Mouse (Mus musculus): ENCODE results near the gene Higd2a. TPM values are rescaled to one million over a fixed set of nuclear protein-coding genes. Genes with fewer than 3 reads are reported as not detected.

The Higd2a gene
- polyA plus RNA-seq, 1 experiment from 2014 or later: 144 TPM

- H3K4me1 ChIP-seq (replicated peaks; ENCODE audit: control insufficient read depth, insufficient read depth, low read length): 0 out of 2 replicates have a peak, but pooled peaks cover 3% of the 10 kb centered on the region
- H3K27ac ChIP-seq (ENCODE audit: low read depth, low read length): no peak overlapping the region
- H3K9ac ChIP-seq (ENCODE audit: low read length): no peak overlapping the region
- no peaks in the 10 kb centered on the region for H3K36me3 ChIP-seq (ENCODE audit: control insufficient read depth, insufficient read depth, low read length)
- H3K27me3 ChIP-seq (ENCODE audit: control insufficient read depth, insufficient read depth, low read length): no peaks in the 10 kb centered on the region
- no peak for DNase-seq (ENCODE audit: low spot score)
- 87% methylated on average over 8 of the region's 8 CpGs for WGBS
- H3K4me3 ChIP-seq (ENCODE audit: low read depth, low read length): no peak overlapping the region
- no peak for ATAC-seq (replicated peaks; ENCODE audit: low FRiP score)
- no peak overlapping the region for H3K4me2 ChIP-seq (ENCODE audit: low read depth, low read length, severe bottlenecking)
- no peaks in the 10 kb centered on the region for H3K9me3 ChIP-seq (ENCODE audit: control insufficient read depth, low read length)
Measured at GRCm38 (mm10) chr13:54591776-54592356, 1.9 kb downstream of the Higd2a start.

GRCm38 (mm10) chr13:54593617-54594016 is 3.6 kb downstream of the Higd2a start:
- ATAC-seq (replicated peaks; ENCODE audit: low FRiP score) (no peak), DNase-seq (ENCODE audit: low spot score) (no peak)
- 91% methylated on average over 11 of the region's 11 CpGs for WGBS
- H3K27me3 ChIP-seq (ENCODE audit: control insufficient read depth, insufficient read depth, low read length): no peaks in the 10 kb centered on the region
- H3K36me3 ChIP-seq (ENCODE audit: control insufficient read depth, insufficient read depth, low read length): no peaks in the 10 kb centered on the region
- no peaks in the 10 kb centered on the region for H3K9me3 ChIP-seq (ENCODE audit: control insufficient read depth, low read length)
- 0 out of 2 replicates have a peak, but pooled peaks cover 3% of the 10 kb centered on the region for H3K4me1 ChIP-seq (replicated peaks; ENCODE audit: control insufficient read depth, insufficient read depth, low read length)
- H3K9ac ChIP-seq (ENCODE audit: low read length): no peak overlapping the region
- H3K27ac ChIP-seq (ENCODE audit: low read depth, low read length): no peak overlapping the region
- H3K4me2 ChIP-seq (ENCODE audit: low read depth, low read length, severe bottlenecking): no peak overlapping the region
- H3K4me3 ChIP-seq (ENCODE audit: low read depth, low read length): no peak overlapping the region

GRCm38 (mm10) chr13:54596107-54596690 is 6.2 kb downstream of the Higd2a start:
- DNase-seq (ENCODE audit: low spot score): no peak
- Histone ChIP-seq H3K27me3 (ENCODE audit: control insufficient read depth, insufficient read depth, low read length) (peaks cover 2% of the 10 kb centered on the region), H3K9me3 (ENCODE audit: control insufficient read depth, low read length) (no peaks in the 10 kb centered on the region), H3K36me3 (ENCODE audit: control insufficient read depth, insufficient read depth, low read length) (no peaks in the 10 kb centered on the region), H3K27ac (ENCODE audit: low read depth, low read length) (no peak overlapping the region), H3K4me2 (ENCODE audit: low read depth, low read length, severe bottlenecking) (no peak overlapping the region), H3K4me3 (ENCODE audit: low read depth, low read length) (no peak overlapping the region), H3K9ac (ENCODE audit: low read length) (no peak overlapping the region), H3K4me1 (replicated peaks; ENCODE audit: control insufficient read depth, insufficient read depth, low read length) (0 out of 2 replicates have a peak, but pooled peaks cover 3% of the 10 kb centered on the region)
- ATAC-seq (replicated peaks; ENCODE audit: low FRiP score): no peak
- 90% methylated on average over 8 of the region's 8 CpGs for WGBS

GRCm38 (mm10) chr13:54596870-54597269 is 6.9 kb downstream of the Higd2a start:
- no peak overlapping the region for H3K4me2 ChIP-seq (ENCODE audit: low read depth, low read length, severe bottlenecking)
- DNase-seq (ENCODE audit: low spot score) (no peak), ATAC-seq (replicated peaks; ENCODE audit: low FRiP score) (no peak)
- H3K27me3 ChIP-seq (ENCODE audit: control insufficient read depth, insufficient read depth, low read length): peaks cover 5% of the 10 kb centered on the region
- no peak overlapping the region for H3K4me3 ChIP-seq (ENCODE audit: low read depth, low read length)
- H3K9me3 ChIP-seq (ENCODE audit: control insufficient read depth, low read length): no peaks in the 10 kb centered on the region
- no peak overlapping the region for H3K27ac ChIP-seq (ENCODE audit: low read depth, low read length)
- H3K4me1 ChIP-seq (replicated peaks; ENCODE audit: control insufficient read depth, insufficient read depth, low read length): no peaks in the 10 kb centered on the region
- H3K36me3 ChIP-seq (ENCODE audit: control insufficient read depth, insufficient read depth, low read length): no peaks in the 10 kb centered on the region
- 75% methylated on average over 5 of the region's 5 CpGs for WGBS
- H3K9ac ChIP-seq (ENCODE audit: low read length): no peak overlapping the region

GRCm38 (mm10) chr13:54598622-54599143 is 8.7 kb downstream of the Higd2a start:
- Histone ChIP-seq H3K27ac (ENCODE audit: low read depth, low read length) (no peak overlapping the region), H3K4me1 (replicated peaks; ENCODE audit: control insufficient read depth, insufficient read depth, low read length) (no peaks in the 10 kb centered on the region; the same call in 1 of the 2 replicates), H3K9me3 (ENCODE audit: control insufficient read depth, low read length) (no peaks in the 10 kb centered on the region), H3K9ac (ENCODE audit: low read length) (no peak overlapping the region), H3K4me2 (ENCODE audit: low read depth, low read length, severe bottlenecking) (no peak overlapping the region), H3K36me3 (ENCODE audit: control insufficient read depth, insufficient read depth, low read length) (no peaks in the 10 kb centered on the region), H3K27me3 (ENCODE audit: control insufficient read depth, insufficient read depth, low read length) (peaks cover 9% of the 10 kb centered on the region), H3K4me3 (ENCODE audit: low read depth, low read length) (no peak overlapping the region)
- WGBS: 90% methylated on average over 12 of the region's 12 CpGs
- ATAC-seq (replicated peaks; ENCODE audit: low FRiP score) (no peak), DNase-seq (ENCODE audit: low spot score) (no peak)

GRCm38 (mm10) chr13:54602639-54603111 is 12.7 kb downstream of the Higd2a start:
- DNase-seq (ENCODE audit: low spot score) (no peak), ATAC-seq (replicated peaks; ENCODE audit: low FRiP score) (no peak)
- H3K27ac ChIP-seq (ENCODE audit: low read depth, low read length): no peak overlapping the region
- peaks cover 17% of the 10 kb centered on the region for H3K27me3 ChIP-seq (ENCODE audit: control insufficient read depth, insufficient read depth, low read length)
- no peak overlapping the region for H3K4me2 ChIP-seq (ENCODE audit: low read depth, low read length, severe bottlenecking)
- H3K4me3 ChIP-seq (ENCODE audit: low read depth, low read length): no peak overlapping the region
- H3K9ac ChIP-seq (ENCODE audit: low read length): no peak overlapping the region
- H3K9me3 ChIP-seq (ENCODE audit: control insufficient read depth, low read length): no peaks in the 10 kb centered on the region
- H3K36me3 ChIP-seq (ENCODE audit: control insufficient read depth, insufficient read depth, low read length): no peaks in the 10 kb centered on the region
- WGBS: 55% methylated on average over 3 of the region's 3 CpGs
- H3K4me1 ChIP-seq (replicated peaks; ENCODE audit: control insufficient read depth, insufficient read depth, low read length): peaks cover 2% of the 10 kb centered on the region; the same call in 1 of the 2 replicates

- Histone ChIP-seq H3K9ac (ENCODE audit: low read length) (no peak overlapping the region), H3K27me3 (ENCODE audit: control insufficient read depth, insufficient read depth, low read length) (peaks cover 17% of the 10 kb centered on the region), H3K4me3 (ENCODE audit: low read depth, low read length) (no peak overlapping the region), H3K36me3 (ENCODE audit: control insufficient read depth, insufficient read depth, low read length) (no peaks in the 10 kb centered on the region), H3K27ac (ENCODE audit: low read depth, low read length) (no peak overlapping the region), H3K4me1 (replicated peaks; ENCODE audit: control insufficient read depth, insufficient read depth, low read length) (peaks cover 2% of the 10 kb centered on the region; the same call in 1 of the 2 replicates), H3K9me3 (ENCODE audit: control insufficient read depth, low read length) (no peaks in the 10 kb centered on the region), H3K4me2 (ENCODE audit: low read depth, low read length, severe bottlenecking) (no peak overlapping the region)
- ATAC-seq (replicated peaks; ENCODE audit: low FRiP score): no peak
- DNase-seq (ENCODE audit: low spot score): no peak
Measured at GRCm38 (mm10) chr13:54603501-54603900, 13.5 kb downstream of the Higd2a start.

GRCm38 (mm10) chr13:54604221-54604620 is 14.2 kb downstream of the Higd2a start:
- DNase-seq (ENCODE audit: low spot score): no peak
- H3K9me3 ChIP-seq (ENCODE audit: control insufficient read depth, low read length): no peaks in the 10 kb centered on the region
- peaks cover 2% of the 10 kb centered on the region; the same call in 1 of the 2 replicates for H3K4me1 ChIP-seq (replicated peaks; ENCODE audit: control insufficient read depth, insufficient read depth, low read length)
- no peak for ATAC-seq (replicated peaks; ENCODE audit: low FRiP score)
- H3K4me2 ChIP-seq (ENCODE audit: low read depth, low read length, severe bottlenecking): no peak overlapping the region
- H3K27me3 ChIP-seq (ENCODE audit: control insufficient read depth, insufficient read depth, low read length): peaks cover 20% of the 10 kb centered on the region
- WGBS: 46% methylated on average over 4 of the region's 4 CpGs
- H3K36me3 ChIP-seq (ENCODE audit: control insufficient read depth, insufficient read depth, low read length): no peaks in the 10 kb centered on the region
- no peak overlapping the region for H3K4me3 ChIP-seq (ENCODE audit: low read depth, low read length)
- no peak overlapping the region for H3K27ac ChIP-seq (ENCODE audit: low read depth, low read length)
- H3K9ac ChIP-seq (ENCODE audit: low read length): no peak overlapping the region
